Mouse (Mus musculus) limb, embryonic 11.5 days (tissue): ENCODE data around the gene Nle1. TPM values are rescaled to one million over a fixed set of nuclear protein-coding genes. Genes with fewer than 3 reads are reported as not detected.

Experiments
- ATAC-seq: fragments of 200-750 bp; cut with Nextera tagmentation; 2 replicates; pipeline ENCODE4 v1.8.0; 2017; ENCODE audit warnings: low read depth; ENCODE audit not compliant: insufficient number of reproducible peaks, low FRiP score, low TSS enrichment
- DNase-seq: peaks from one replicate; pipeline ENCODE4 v3.0.0-alpha.2; 2015; ENCODE audit warnings: low spot score
- H3K27ac ChIP-seq: fragments of 300-500 bp; sonication (generic); replicated peaks from 2 replicates; pipeline ENCODE4 v1.5.1; 2014; ENCODE audit warnings: low read depth, mild to moderate bottlenecking, low read length
- H3K27me3 ChIP-seq: fragments of 300-500 bp; sonication (generic); 2 replicates; pipeline ENCODE4 v1.6.1; 2014; ENCODE audit warnings: mild to moderate bottlenecking, low read length, mixed read lengths; ENCODE audit not compliant: control insufficient read depth, insufficient read depth
- H3K36me3 ChIP-seq: fragments of 300-500 bp; sonication (generic); 2 replicates; pipeline ENCODE4 v1.6.1; 2014; ENCODE audit warnings: mild to moderate bottlenecking, low read length, moderate library complexity, mixed read lengths; ENCODE audit not compliant: control insufficient read depth, insufficient read depth
- H3K4me1 ChIP-seq: fragments of 300-500 bp; sonication (generic); 2 replicates; pipeline ENCODE4 v1.6.1; 2014; ENCODE audit warnings: low read length, mixed read lengths; ENCODE audit not compliant: control insufficient read depth, insufficient read depth
- H3K4me2 ChIP-seq: fragments of 300-500 bp; sonication (generic); 2 replicates; pipeline ENCODE4 v1.6.1; 2014; ENCODE audit warnings: low read depth, mild to moderate bottlenecking, moderate library complexity; ENCODE audit not compliant: severe bottlenecking
- H3K4me3 ChIP-seq: fragments of 300-500 bp; sonication (generic); 2 replicates; pipeline ENCODE4 v1.5.1; 2014; ENCODE audit warnings: low read depth, low read length
- H3K9ac ChIP-seq: fragments of 300-500 bp; sonication (generic); 2 replicates; pipeline ENCODE4 v1.6.1; 2014; ENCODE audit warnings: mild to moderate bottlenecking, low read length
- H3K9me3 ChIP-seq: fragments of 300-500 bp; sonication (generic); 2 replicates; pipeline ENCODE4 v1.6.1; 2016; ENCODE audit warnings: low read length; ENCODE audit not compliant: control insufficient read depth
- whole genome bisulfite sequencing: fragments of 180-500 bp; shearing (Covaris S2); extraction: QIAGEN DNeasy Blood & Tissue Kit; methylation state at CpG from one replicate; pipeline ENCODE4 v1.1.7; 2014; 5-methylcytosine and 5-hydroxymethylcytosine counted together
- polyA plus RNA-seq: library from polyadenylated mRNA; unstranded; fragments of >200 nt; fragmentation: Nextera tagmentation; extraction: Ambion mirVana; gene quantifications from 2 replicates; pipeline ENCODE4 v1.2.1, GENCODE M21; 2014

The Nle1 gene
- 31.2 and 38.6 TPM in 2 replicates for polyA plus RNA-seq

GRCm38 (mm10) chr11:82907651-82908607 lies at the start of gene Nle1:
TSS of gene Nle1 (minus strand) at chr11:82908411.
- ATAC-seq (peak; percentile 42; the same call in 1 of the 2 replicates), DNase-seq (peak; percentile 99)
- Histone ChIP-seq H3K9me3 (no peaks in the 10 kb centered on the region), H3K27ac (no peak within 1 kb of the TSS), H3K36me3 (peaks cover 14% of the 10 kb centered on the region; the same call in 1 of the 2 replicates), H3K27me3 (no peaks in the 10 kb centered on the region), H3K9ac (peak within 1 kb of the TSS; percentile 75), H3K4me1 (peaks cover 4% of the 10 kb centered on the region; the same call in 1 of the 2 replicates), H3K4me3 (peak within 1 kb of the TSS; percentile 90), H3K4me2 (peak within 1 kb of the TSS; percentile 79)
- WGBS = 2% methylated on average over 73 of the region's 73 CpGs

DNA sequence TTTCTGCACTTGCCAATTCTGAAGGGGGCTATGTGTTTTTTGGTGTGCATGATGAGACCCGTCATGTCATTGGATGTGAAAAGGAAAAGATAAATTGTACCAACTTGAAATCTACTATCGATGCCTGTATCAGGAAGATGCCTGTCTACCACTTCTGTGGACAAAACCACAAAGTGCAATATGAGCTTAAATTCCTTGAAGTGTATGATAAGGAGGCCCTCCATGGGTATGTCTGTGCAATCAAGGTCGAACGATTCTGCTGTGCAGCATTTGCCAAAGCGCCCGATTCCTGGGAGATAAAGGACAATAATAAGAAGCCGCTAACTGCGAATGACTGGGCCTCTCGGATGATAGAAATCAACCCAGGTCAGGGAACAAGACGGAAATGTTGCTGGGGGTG lies 48.7 kb upstream of the Nle1 start:
- 85% methylated on average over 10 of the region's 10 CpGs for WGBS
- no peak for ATAC-seq

DNA sequence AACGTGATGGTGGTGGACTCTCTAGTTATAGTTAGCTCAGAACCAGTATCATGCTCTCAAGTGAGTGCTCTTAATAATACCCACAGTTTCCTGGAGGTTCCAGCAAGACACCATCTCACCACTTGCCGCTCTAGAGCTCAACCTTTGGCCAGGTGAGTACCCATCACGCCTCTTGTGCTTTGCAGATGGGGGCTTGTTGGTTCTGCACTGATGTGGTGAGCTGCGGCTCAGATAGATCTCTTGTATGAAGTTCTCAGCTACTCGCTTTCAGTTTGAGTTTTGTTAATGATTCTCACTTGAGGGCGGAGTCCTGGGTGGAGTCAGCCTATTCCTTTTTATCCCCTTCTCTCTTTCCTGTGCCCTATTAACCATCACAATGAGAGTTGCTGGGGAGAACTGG lies 46.4 kb upstream of the Nle1 start:
- Histone ChIP-seq H3K4me3 (no peak overlapping the region), H3K27ac (no peak overlapping the region), H3K36me3 (no peaks in the 10 kb centered on the region), H3K4me2 (no peak overlapping the region), H3K4me1 (no peaks in the 10 kb centered on the region), H3K27me3 (peaks cover 28% of the 10 kb centered on the region), H3K9ac (no peak overlapping the region), H3K9me3 (no peaks in the 10 kb centered on the region)
- ATAC-seq (no peak), DNase-seq (no peak)
- WGBS = 78% methylated on average over 6 of the region's 6 CpGs

More for the DNA sequence above, 48.7 kb upstream of the Nle1 start:
- Histone ChIP-seq H3K36me3 (no peaks in the 10 kb centered on the region), H3K4me2 (no peak overlapping the region), H3K4me1 (no peaks in the 10 kb centered on the region), H3K9me3 (no peaks in the 10 kb centered on the region), H3K27me3 (peaks cover 15% of the 10 kb centered on the region), H3K9ac (no peak overlapping the region), H3K27ac (no peak overlapping the region), H3K4me3 (no peak overlapping the region)
- no peak for DNase-seq

DNA sequence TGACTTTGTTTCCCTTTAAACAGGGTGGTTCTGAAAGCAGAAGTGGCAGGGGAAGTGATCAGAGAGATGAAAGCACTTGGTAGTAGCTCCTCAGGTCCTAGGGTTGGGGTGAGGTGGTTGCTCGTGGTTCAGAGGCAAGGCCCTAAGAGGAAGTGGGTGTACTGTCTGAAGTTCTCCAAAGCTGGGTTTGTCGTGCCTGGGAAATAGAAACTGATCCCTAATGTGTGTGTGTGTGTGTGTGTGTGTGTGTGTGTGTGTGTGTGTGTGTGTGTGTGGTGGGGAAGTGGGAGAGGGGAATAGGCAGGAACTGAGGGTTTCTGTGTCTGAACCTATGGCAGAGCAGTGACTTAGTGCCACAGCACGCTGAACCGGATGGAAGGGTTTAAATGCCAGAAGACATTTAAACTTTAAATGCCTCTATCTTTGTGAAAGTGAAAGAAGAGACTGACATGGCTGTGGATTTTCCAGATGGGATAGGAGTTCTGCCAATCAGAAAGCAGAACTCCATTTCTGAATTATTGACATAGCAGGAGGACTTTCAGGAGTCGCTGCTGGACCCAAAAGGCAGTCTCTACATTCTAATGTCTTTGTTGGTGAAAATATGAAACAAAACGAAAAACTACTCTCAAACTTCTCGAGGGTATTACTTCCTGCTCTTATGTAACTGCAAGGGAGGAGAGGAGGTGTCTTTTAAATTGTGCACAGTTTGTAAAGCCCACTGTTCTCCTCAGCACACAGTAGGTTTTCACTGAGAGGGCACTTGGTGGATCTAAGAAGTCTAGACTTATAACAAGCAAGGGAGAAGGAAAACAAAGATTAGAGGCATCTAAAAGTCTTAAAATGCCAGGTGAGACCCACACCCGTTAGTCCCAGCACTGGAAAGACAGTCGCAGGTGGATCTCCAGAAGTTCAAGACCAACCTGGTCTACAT lies 44.7 kb upstream of the Nle1 start:
- no peaks in the 10 kb centered on the region for H3K9me3 ChIP-seq
- H3K27ac ChIP-seq = no peak overlapping the region
- H3K9ac ChIP-seq = no peak overlapping the region
- no peak overlapping the region for H3K4me2 ChIP-seq
- ATAC-seq (no peak), DNase-seq (no peak)
- no peak overlapping the region for H3K4me3 ChIP-seq
- H3K36me3 ChIP-seq = no peaks in the 10 kb centered on the region
- WGBS = 67% methylated on average over 9 of the region's 9 CpGs
- H3K4me1 ChIP-seq = no peaks in the 10 kb centered on the region
- H3K27me3 ChIP-seq = peaks cover 31% of the 10 kb centered on the region

DNA sequence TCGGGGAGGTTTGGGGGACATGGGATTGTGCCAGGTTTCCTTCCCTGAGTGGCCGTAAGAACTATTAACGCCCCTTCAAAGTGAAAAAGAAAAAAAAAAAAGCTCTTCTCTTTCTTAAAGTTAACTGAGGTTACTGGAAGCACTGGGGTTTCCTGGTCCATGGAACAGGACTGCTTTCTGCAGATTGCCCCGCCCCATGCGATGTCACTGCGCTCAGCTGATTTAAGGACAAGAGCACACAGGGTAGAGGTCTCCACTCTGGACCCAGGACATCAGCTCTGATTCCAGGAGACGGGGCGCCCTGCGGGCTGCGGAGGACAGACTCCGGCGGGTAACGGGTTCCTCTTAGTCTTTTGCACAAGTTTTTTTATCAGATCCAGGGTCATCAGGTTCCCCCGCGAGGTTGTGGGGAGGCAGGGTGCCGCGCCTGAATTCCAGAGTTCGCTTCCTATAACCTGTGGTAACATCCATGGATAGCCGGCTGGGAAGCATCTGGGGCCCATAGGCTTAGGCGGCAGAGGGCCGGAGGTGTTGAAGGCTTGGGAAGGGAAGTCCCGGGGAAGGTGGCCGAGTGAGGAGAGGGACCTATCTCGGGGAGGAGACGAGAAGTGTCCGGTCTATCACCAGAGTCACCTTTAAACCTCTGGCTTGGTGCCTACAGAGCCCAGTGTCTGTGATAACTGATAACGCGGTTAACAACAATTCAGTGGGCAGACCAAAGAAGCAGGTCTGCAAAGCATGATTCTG lies 43.8 kb upstream of the Nle1 start:
- ATAC-seq = no peak
- H3K4me2 ChIP-seq = no peak overlapping the region
- peak; percentile 38 for DNase-seq
- no peaks in the 10 kb centered on the region for H3K36me3 ChIP-seq
- H3K4me3 ChIP-seq = no peak overlapping the region
- H3K9me3 ChIP-seq = no peaks in the 10 kb centered on the region
- H3K27ac ChIP-seq = no peak overlapping the region
- H3K27me3 ChIP-seq = peaks cover 31% of the 10 kb centered on the region
- WGBS = 6% methylated on average over 28 of the region's 28 CpGs
- H3K9ac ChIP-seq = no peak overlapping the region
- H3K4me1 ChIP-seq = no peaks in the 10 kb centered on the region

DNA sequence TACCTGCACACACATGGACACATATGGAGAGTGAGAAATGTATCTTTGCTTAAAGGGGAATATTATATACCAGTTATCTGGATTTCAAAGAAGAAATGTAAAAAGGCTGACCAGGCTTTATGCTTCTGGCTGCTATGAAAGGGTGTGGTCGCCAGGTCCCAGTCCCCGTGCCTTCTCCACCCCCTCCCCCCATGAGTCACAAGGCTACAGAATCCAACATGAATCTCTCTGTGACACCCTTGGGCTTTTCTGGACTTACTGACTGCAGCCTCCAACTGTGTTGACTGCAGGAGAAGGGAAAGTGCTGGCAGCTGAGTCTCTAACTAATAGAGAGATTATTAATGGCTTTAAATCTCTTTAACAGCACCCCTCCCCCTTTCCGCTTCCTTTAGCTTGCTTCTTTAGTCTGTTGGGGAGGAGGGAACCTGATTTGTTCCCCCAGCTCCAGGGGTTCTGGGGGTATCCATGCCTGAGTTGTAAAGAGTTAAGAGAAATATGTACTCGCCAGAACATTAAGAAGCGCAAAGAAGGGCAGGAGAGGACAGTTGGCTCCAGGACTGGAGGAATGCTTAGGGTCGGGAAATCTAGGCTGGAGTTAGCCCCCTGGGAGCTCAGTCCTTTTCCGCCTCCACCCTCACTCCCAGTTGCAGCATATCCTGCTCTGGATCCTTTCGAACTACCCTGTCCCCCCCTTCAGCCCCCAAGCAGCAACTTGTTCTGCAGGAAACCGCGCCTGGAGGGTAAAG lies 42.7 kb upstream of the Nle1 start, which contains the start of gene Slfn5:
TSS of gene Slfn5 (plus strand) at position 614 of the 746 bp plus-strand sequence.
- no peak for DNase-seq
- H3K4me1 ChIP-seq = no peaks in the 10 kb centered on the region
- WGBS = 7% methylated on average over 10 of the region's 10 CpGs

DNA sequence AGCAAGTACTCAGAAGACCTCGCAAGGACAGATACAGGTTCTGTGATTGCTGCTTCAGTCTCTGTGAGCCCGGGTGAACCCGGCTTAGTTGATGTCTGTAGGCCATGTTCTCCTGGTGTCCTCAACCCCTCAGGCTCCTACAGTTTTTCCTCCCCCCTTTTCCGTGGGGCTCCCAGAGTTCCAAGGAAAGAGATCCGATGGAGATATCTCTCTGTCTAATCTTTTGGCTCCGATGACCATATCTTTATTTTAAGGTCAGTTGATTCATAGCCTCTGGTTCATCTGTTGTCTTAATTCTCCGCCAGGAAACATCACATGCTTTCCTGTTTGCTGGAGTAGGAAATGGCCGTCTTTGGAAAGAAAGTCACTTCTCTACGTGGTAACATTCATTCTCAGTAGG lies 40.8 kb upstream of the Nle1 start:
- H3K9ac ChIP-seq = no peak overlapping the region
- peaks cover 31% of the 10 kb centered on the region for H3K27me3 ChIP-seq
- no peaks in the 10 kb centered on the region for H3K4me1 ChIP-seq
- ATAC-seq (no peak), DNase-seq (no peak)
- H3K27ac ChIP-seq = no peak overlapping the region
- no peak overlapping the region for H3K4me3 ChIP-seq
- WGBS = 87% methylated on average over 9 of the region's 9 CpGs
- H3K36me3 ChIP-seq = no peaks in the 10 kb centered on the region
- no peak overlapping the region for H3K4me2 ChIP-seq
- H3K9me3 ChIP-seq = no peaks in the 10 kb centered on the region

More for the DNA sequence above, 42.7 kb upstream of the Nle1 start, which contains the start of gene Slfn5:
- no peak within 1 kb of the TSS for H3K4me2 ChIP-seq
- H3K27me3 ChIP-seq = peaks cover 31% of the 10 kb centered on the region
- H3K36me3 ChIP-seq = no peaks in the 10 kb centered on the region
- no peaks in the 10 kb centered on the region for H3K9me3 ChIP-seq
- no peak within 1 kb of the TSS for H3K27ac ChIP-seq
- no peak for ATAC-seq
- no peak within 1 kb of the TSS for H3K9ac ChIP-seq
- no peak within 1 kb of the TSS for H3K4me3 ChIP-seq
